Mouse (Mus musculus): ENCODE measurements around the gene Slc7a11.

GRCm38 (mm10) chr3:50344411-50344810, 99.0 kb downstream of the Slc7a11 start:
- no peak for TF ChIP-seq POLR2A (IDR thresholded peaks at IDR 0.05; ENCODE audit: borderline replicate concordance, control insufficient read depth, low read depth, low read length)
- no peak for TF ChIP-seq CTCF (IDR thresholded peaks at IDR 0.05; ENCODE audit: control insufficient read depth, insufficient read depth, low read length)

Measured in bone marrow, adult 2 months (tissue).